Mouse (Mus musculus) heart, embryonic 16.5 days (tissue): ENCODE results near the gene Lrrtm3. TPM values are rescaled to one million over a fixed set of nuclear protein-coding genes. Genes with fewer than 3 reads are reported as not detected.
A peak's percentile ranks its signal among the peaks of the same experiment; 100 is the strongest.

Experiments used
- ATAC-seq: fragments of 200-750 bp; cut with Nextera tagmentation; replicated peaks from 2 replicates; pipeline ENCODE4 v1.8.0; 2017; ENCODE audit warnings: moderate number of reproducible peaks; ENCODE audit not compliant: insufficient read depth, low FRiP score; ENCODE audit errors: extremely low read depth
- H3K27ac ChIP-seq: fragments of 300-500 bp; sonication (generic); 2 replicates; pipeline ENCODE4 v1.5.1; 2014; ENCODE audit warnings: mild to moderate bottlenecking, low read length, control low read depth, moderate library complexity
- H3K27me3 ChIP-seq: fragments of 300-500 bp; sonication (generic); 2 replicates; pipeline ENCODE4 v1.6.1; 2014; ENCODE audit warnings: low read length, mixed read lengths; ENCODE audit not compliant: control insufficient read depth, insufficient read depth
- H3K36me3 ChIP-seq: fragments of 300-500 bp; sonication (generic); 2 replicates; pipeline ENCODE4 v1.6.1; 2014; ENCODE audit not compliant: control insufficient read depth, insufficient read depth
- H3K4me1 ChIP-seq: fragments of 300-500 bp; sonication (generic); 2 replicates; pipeline ENCODE4 v1.6.1; 2014; ENCODE audit warnings: low read length, mixed read lengths; ENCODE audit not compliant: control insufficient read depth, insufficient read depth
- H3K4me2 ChIP-seq: fragments of 300-500 bp; sonication (generic); 2 replicates; pipeline ENCODE4 v1.6.1; 2014; ENCODE audit warnings: low read depth, mild to moderate bottlenecking, control low read depth, low read length
- H3K4me3 ChIP-seq: fragments of 300-500 bp; sonication (generic); 2 replicates; pipeline ENCODE4 v1.5.1; 2014; ENCODE audit warnings: mild to moderate bottlenecking, control low read depth, low read length
- H3K9ac ChIP-seq: fragments of 300-500 bp; sonication (generic); 2 replicates; pipeline ENCODE4 v1.6.1; 2014; ENCODE audit warnings: low read length, control low read depth
- H3K9me3 ChIP-seq: fragments of 300-500 bp; sonication (generic); replicated peaks from 2 replicates; pipeline ENCODE4 v1.6.1; 2016; ENCODE audit warnings: low read length; ENCODE audit not compliant: control insufficient read depth
- WGBS: fragments of 180-500 bp; shearing (Covaris S2); extraction: QIAGEN DNeasy Blood & Tissue Kit; methylation state at CpG from one replicate; pipeline ENCODE4 v1.1.7; 2014; 5-methylcytosine and 5-hydroxymethylcytosine counted together
- polyA plus RNA-seq: library from polyadenylated mRNA; unstranded; fragments of >200 nt; fragmentation: Nextera tagmentation; extraction: Ambion mirVana; gene quantifications from 2 replicates; pipeline ENCODE4 v1.2.1, GENCODE M21; 2015

Gene Lrrtm3
- polyA plus RNA-seq, 1 experiment from 2014 or later, result 1.7 TPM

DNA sequence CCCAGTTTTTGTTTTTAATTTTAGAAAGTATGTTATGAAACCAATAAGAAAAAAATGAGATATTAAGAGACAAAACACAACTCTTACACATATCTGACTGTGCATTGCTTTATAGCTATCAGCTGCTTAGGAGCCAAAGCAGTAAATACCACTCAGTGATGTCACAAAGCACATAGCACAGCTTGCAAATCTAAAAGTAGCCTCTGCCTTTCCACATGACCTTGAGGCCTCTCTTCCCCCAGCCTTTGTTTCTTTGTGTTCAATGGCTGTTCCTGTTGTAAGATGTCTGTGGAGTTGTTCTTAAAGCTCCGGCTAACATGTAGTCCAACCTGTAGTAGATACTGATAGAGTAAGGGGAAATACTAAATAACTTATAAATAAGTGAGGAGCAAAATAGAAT is 69.7 kb downstream of the Lrrtm3 start:
- Histone ChIP-seq H3K9me3 (no peaks in the 10 kb centered on the region), H3K36me3 (no peaks in the 10 kb centered on the region), H3K9ac (no peak overlapping the region), H3K4me2 (no peak overlapping the region), H3K27ac (peak overlapping the region; percentile 62), H3K4me3 (no peak overlapping the region), H3K27me3 (no peaks in the 10 kb centered on the region), H3K4me1 (peaks cover 10% of the 10 kb centered on the region)
- ATAC-seq, result peak; percentile 78; the same call in 1 of the 2 replicates
- 51% methylated on average over 1 of the region's 1 CpGs for WGBS

GRCm38 (mm10) chr10:64001996-64002395 is 88.1 kb downstream of the Lrrtm3 start:
- Histone ChIP-seq H3K4me3 (no peak overlapping the region), H3K9ac (no peak overlapping the region), H3K4me1 (no peaks in the 10 kb centered on the region), H3K9me3 (no peaks in the 10 kb centered on the region), H3K4me2 (no peak overlapping the region), H3K36me3 (no peaks in the 10 kb centered on the region), H3K27ac (no peak overlapping the region), H3K27me3 (no peaks in the 10 kb centered on the region)
- WGBS, result 75% methylated on average over 9 of the region's 9 CpGs
- ATAC-seq, result no peak

DNA sequence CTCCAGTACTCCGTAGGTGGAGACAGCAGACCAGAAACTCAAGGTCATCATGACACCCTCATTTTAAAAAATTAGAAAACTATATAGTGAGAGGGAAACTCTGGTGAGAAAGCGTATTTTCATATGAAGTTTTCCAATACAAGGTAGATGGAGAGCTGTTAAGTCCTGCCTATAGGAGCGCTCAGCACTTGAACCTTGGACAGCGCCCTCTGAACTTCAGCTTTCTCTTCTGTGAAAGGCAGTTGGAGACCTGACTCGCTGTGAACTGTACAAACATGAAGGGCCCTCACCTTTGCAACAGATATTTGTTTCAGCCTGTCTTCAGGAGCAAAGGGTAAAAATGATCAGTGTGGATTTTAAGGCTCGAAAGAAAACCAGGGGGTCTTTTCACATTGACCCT is 88.5 kb downstream of the Lrrtm3 start:
- Histone ChIP-seq H3K4me1 (no peaks in the 10 kb centered on the region), H3K9ac (no peak overlapping the region), H3K4me2 (no peak overlapping the region), H3K27me3 (no peaks in the 10 kb centered on the region), H3K27ac (no peak overlapping the region), H3K36me3 (no peaks in the 10 kb centered on the region), H3K9me3 (no peaks in the 10 kb centered on the region), H3K4me3 (no peak overlapping the region)
- 72% methylated on average over 6 of the region's 6 CpGs for WGBS
- ATAC-seq, result no peak

DNA sequence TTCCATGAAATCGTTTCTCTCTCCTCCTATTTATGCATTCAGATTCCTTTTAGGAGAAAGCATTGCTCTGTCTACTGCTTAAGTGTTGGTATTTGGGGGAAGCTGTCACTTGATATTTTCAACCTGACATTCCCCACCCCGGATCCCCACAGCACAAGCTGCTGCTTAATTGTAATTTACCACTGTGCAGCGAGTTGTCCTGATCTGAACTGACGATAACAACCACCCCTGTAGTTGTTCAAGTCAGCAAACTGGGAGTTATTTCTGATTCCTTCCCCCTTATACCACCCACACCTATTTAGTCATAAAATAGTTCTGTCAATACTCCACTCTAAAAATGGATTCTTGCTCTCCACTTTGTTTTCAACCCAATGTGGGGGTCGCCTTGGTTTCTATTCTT is 95.8 kb downstream of the Lrrtm3 start:
- ATAC-seq, result no peak
- 75% methylated on average over 5 of the region's 5 CpGs for WGBS
- H3K4me2 ChIP-seq, result no peak overlapping the region
- no peaks in the 10 kb centered on the region for H3K27me3 ChIP-seq
- H3K36me3 ChIP-seq, result no peaks in the 10 kb centered on the region
- no peak overlapping the region for H3K27ac ChIP-seq
- H3K4me1 ChIP-seq, result peaks cover 5% of the 10 kb centered on the region; the same call in 1 of the 2 replicates
- H3K9me3 ChIP-seq, result no peaks in the 10 kb centered on the region
- no peak overlapping the region for H3K4me3 ChIP-seq
- H3K9ac ChIP-seq, result no peak overlapping the region

DNA sequence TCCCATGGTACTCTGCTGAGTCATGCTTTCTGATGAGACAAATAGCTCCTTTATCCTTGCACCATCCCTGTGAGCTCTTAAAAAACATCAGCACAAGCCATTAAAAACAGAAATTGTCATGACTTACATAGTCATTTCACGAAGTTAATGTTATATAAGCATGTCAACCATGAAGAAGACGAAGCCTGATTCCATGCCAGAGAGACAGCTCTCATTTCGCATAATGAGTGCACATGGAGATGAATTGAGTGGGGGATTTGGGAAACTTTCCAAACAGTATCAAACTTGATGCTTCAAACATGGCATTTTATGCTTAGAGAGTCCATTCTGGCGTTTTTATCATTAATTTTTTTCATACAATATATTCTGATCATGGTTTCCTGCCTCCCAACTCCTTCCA is 104.5 kb downstream of the Lrrtm3 start:
- Histone ChIP-seq H3K9ac (no peak overlapping the region), H3K4me3 (no peak overlapping the region), H3K4me2 (no peak overlapping the region), H3K4me1 (peaks cover 7% of the 10 kb centered on the region; the same call in 1 of the 2 replicates), H3K36me3 (no peaks in the 10 kb centered on the region; the same call in 1 of the 2 replicates), H3K27me3 (no peaks in the 10 kb centered on the region), H3K27ac (no peak overlapping the region), H3K9me3 (no peaks in the 10 kb centered on the region)
- 71% methylated on average over 4 of the region's 4 CpGs for WGBS
- ATAC-seq, result no peak

DNA sequence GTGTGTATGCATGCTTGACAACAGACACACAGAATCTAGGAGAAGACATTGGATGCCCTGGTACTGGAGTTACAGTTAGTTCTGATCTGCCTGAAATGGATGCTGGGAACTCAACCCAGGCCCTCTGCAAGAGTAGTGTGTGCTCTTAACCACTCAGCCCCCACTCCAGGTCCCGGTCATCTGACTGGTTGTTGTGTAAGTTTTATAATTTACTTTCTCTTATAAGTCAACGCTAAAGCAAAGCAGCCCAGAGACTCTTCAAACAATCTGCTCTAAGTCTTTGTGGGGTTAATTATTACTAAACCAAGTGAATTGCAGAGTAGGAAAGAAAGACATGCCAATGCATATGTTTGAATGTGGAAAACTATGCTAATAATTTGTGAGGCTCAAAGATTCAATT is 110.7 kb downstream of the Lrrtm3 start:
- Histone ChIP-seq H3K4me3 (no peak overlapping the region), H3K4me1 (peaks cover 14% of the 10 kb centered on the region), H3K9me3 (no peaks in the 10 kb centered on the region), H3K4me2 (no peak overlapping the region), H3K27me3 (no peaks in the 10 kb centered on the region), H3K9ac (no peak overlapping the region), H3K27ac (no peak overlapping the region), H3K36me3 (no peaks in the 10 kb centered on the region; the same call in 1 of the 2 replicates)
- ATAC-seq, result no peak
- 86% methylated on average over 2 of the region's 2 CpGs for WGBS

DNA sequence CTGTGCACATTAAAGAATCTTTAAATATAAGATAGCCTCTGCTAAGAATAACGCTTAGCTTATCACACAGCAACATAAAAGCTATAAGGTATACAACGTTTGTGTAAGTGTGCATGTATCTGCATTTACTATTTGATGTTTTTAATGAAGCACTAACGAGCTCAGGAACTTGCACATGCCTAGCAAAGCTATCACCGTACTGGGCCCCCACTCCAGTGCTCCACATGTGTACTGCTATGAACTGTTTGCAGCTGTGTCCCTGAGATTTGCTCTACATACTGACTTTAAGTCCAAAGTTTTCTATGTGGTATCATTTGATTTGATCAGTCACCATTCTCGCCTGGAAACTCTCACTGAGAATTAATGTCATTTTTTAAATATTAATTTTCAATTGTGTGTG is 111.1 kb downstream of the Lrrtm3 start:
- no peak overlapping the region for H3K9ac ChIP-seq
- WGBS, result 75% methylated on average over 5 of the region's 5 CpGs
- no peak overlapping the region for H3K4me3 ChIP-seq
- peaks cover 14% of the 10 kb centered on the region for H3K4me1 ChIP-seq
- H3K27me3 ChIP-seq, result no peaks in the 10 kb centered on the region
- H3K4me2 ChIP-seq, result no peak overlapping the region
- no peaks in the 10 kb centered on the region; the same call in 1 of the 2 replicates for H3K36me3 ChIP-seq
- H3K27ac ChIP-seq, result no peak overlapping the region
- no peak for ATAC-seq
- no peaks in the 10 kb centered on the region for H3K9me3 ChIP-seq

DNA sequence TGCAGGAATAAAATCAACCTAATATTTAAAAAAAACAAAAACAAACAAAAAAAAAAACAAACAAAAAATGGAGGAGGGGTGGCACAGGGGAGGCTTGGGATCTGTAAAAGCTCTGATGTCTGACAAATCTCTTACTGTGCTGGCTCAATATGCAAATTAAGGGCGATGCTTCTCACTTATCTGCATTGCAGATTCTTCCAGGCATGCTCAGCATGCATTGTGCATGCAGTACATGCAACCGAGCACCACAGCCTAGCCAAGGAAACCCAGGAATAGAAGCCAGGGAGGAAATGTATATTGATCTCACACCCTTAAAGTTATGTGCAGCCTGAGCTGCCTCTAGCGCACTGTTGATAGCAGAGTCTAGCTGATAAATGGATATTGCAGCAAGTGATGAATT is 111.5 kb downstream of the Lrrtm3 start:
- ATAC-seq, result no peak
- peaks cover 14% of the 10 kb centered on the region for H3K4me1 ChIP-seq
- no peak overlapping the region for H3K4me2 ChIP-seq
- H3K9me3 ChIP-seq, result no peaks in the 10 kb centered on the region
- H3K9ac ChIP-seq, result no peak overlapping the region
- no peaks in the 10 kb centered on the region for H3K27me3 ChIP-seq
- no peak overlapping the region for H3K4me3 ChIP-seq
- H3K36me3 ChIP-seq, result no peaks in the 10 kb centered on the region; the same call in 1 of the 2 replicates
- 27% methylated on average over 3 of the region's 3 CpGs for whole genome bisulfite sequencing
- no peak overlapping the region for H3K27ac ChIP-seq

- WGBS, result 28% methylated on average over 11 of the region's 11 CpGs
- no peak for ATAC-seq
- 0 out of 2 replicates have a peak overlapping the region, but pooled peaks have one; percentile 2 for H3K4me3 ChIP-seq
Observed at GRCm38 (mm10) chr10:63978101-63978500, 112.0 kb downstream of the Lrrtm3 start.

More at GRCm38 (mm10) chr10:63978101-63978500, 112.0 kb downstream of the Lrrtm3 start:
- Histone ChIP-seq H3K36me3 (no peaks in the 10 kb centered on the region; the same call in 1 of the 2 replicates), H3K27me3 (no peaks in the 10 kb centered on the region), H3K4me1 (peaks cover 14% of the 10 kb centered on the region), H3K9ac (no peak overlapping the region), H3K9me3 (no peaks in the 10 kb centered on the region), H3K27ac (peak overlapping the region; percentile 7; the same call in 1 of the 2 replicates), H3K4me2 (peak overlapping the region; percentile 35; the same call in 1 of the 2 replicates)
